Mouse (Mus musculus): ENCODE measurements around the gene Etnk1. TPM values are rescaled to one million over a fixed set of nuclear protein-coding genes. Genes with fewer than 3 reads are reported as not detected.
"Not testable (repeated sequence)": the region's sequence is repeated elsewhere in the genome, so short reads cannot be mapped to it uniquely, and the experiment has no call there.

Etnk1 gene
- polyA plus RNA-seq, 1 experiment from 2014 or later: 17.2 TPM

GRCm38 (mm10) chr6:143165404-143166257 is 1.4 kb upstream of the Etnk1 start:
- WGBS: 63% methylated on average over 15 of the region's 15 CpGs
- no peaks in the 10 kb centered on the region for H3K9me3 ChIP-seq
- peaks cover 12% of the 10 kb centered on the region; the same call in 1 of the 2 replicates for H3K4me1 ChIP-seq
- no peak overlapping the region for H3K9ac ChIP-seq
- 0 out of 2 replicates have a peak overlapping the region, but pooled peaks have one; percentile 90 for H3K27ac ChIP-seq
- H3K4me2 ChIP-seq: peak overlapping the region; percentile 83
- no peaks in the 10 kb centered on the region for H3K36me3 ChIP-seq
- H3K4me3 ChIP-seq (replicated peaks): peak overlapping the region; percentile 91; the same call in 1 of the 2 replicates
- no peak for ATAC-seq (ENCODE audit: insufficient read depth, low FRiP score, low read depth)
- no peaks in the 10 kb centered on the region for H3K27me3 ChIP-seq (replicated peaks)

GRCm38 (mm10) chr6:143167409-143167919 is 443 bp downstream of the Etnk1 start:
- H3K27me3 ChIP-seq (replicated peaks): no peaks in the 10 kb centered on the region
- WGBS: under 1% methylated on average over 60 of the region's 60 CpGs
- peak overlapping the region; percentile 83 for H3K4me2 ChIP-seq
- H3K27ac ChIP-seq: peak overlapping the region; percentile 90
- peaks cover 12% of the 10 kb centered on the region; the same call in 1 of the 2 replicates for H3K4me1 ChIP-seq
- 0 out of 2 replicates have a peak, but pooled peaks cover 4% of the 10 kb centered on the region for H3K36me3 ChIP-seq
- ATAC-seq (ENCODE audit: insufficient read depth, low FRiP score, low read depth): peak; percentile 26
- H3K9ac ChIP-seq: peak overlapping the region; percentile 85
- H3K4me3 ChIP-seq (replicated peaks): peak overlapping the region; percentile 91
- no peaks in the 10 kb centered on the region for H3K9me3 ChIP-seq

GRCm38 (mm10) chr6:143167981-143168674 is 1.1 kb downstream of the Etnk1 start:
- Histone ChIP-seq H3K9ac (peak overlapping the region; percentile 85), H3K4me1 (peaks cover 12% of the 10 kb centered on the region; the same call in 1 of the 2 replicates), H3K36me3 (0 out of 2 replicates have a peak, but pooled peaks cover 6% of the 10 kb centered on the region), H3K9me3 (no peaks in the 10 kb centered on the region), H3K4me3 (replicated peaks) (peak overlapping the region; percentile 91), H3K27ac (peak overlapping the region; percentile 90; the same call in 1 of the 2 replicates), H3K4me2 (peak overlapping the region; percentile 83), H3K27me3 (replicated peaks) (no peaks in the 10 kb centered on the region)
- WGBS: 25% methylated on average over 6 of the region's 6 CpGs
- ATAC-seq (ENCODE audit: insufficient read depth, low FRiP score, low read depth): no peak

GRCm38 (mm10) chr6:143169385-143169784 is 2.4 kb downstream of the Etnk1 start:
- H3K9me3 ChIP-seq: no peaks in the 10 kb centered on the region
- H3K9ac ChIP-seq: no peak overlapping the region
- H3K4me3 ChIP-seq (replicated peaks): no peak overlapping the region; the same call in 1 of the 2 replicates
- H3K36me3 ChIP-seq: 0 out of 2 replicates have a peak, but pooled peaks cover 6% of the 10 kb centered on the region
- ATAC-seq (ENCODE audit: insufficient read depth, low FRiP score, low read depth): no peak
- 0 out of 2 replicates have a peak overlapping the region, but pooled peaks have one; percentile 83 for H3K4me2 ChIP-seq
- H3K27me3 ChIP-seq (replicated peaks): no peaks in the 10 kb centered on the region
- no peak overlapping the region for H3K27ac ChIP-seq
- peaks cover 12% of the 10 kb centered on the region; the same call in 1 of the 2 replicates for H3K4me1 ChIP-seq
- WGBS: 76% methylated on average over 4 of the region's 4 CpGs

- Histone ChIP-seq H3K4me3 (replicated peaks) (no peak overlapping the region), H3K9ac (no peak overlapping the region), H3K9me3 (no peaks in the 10 kb centered on the region), H3K36me3 (0 out of 2 replicates have a peak, but pooled peaks cover 6% of the 10 kb centered on the region), H3K27me3 (replicated peaks) (no peaks in the 10 kb centered on the region), H3K4me1 (peaks cover 12% of the 10 kb centered on the region; the same call in 1 of the 2 replicates), H3K4me2 (no peak overlapping the region), H3K27ac (no peak overlapping the region)
- no peak for ATAC-seq (ENCODE audit: insufficient read depth, low FRiP score, low read depth)
- WGBS: 77% methylated on average over 4 of the region's 4 CpGs
These were observed 3.3 kb downstream of the Etnk1 start for GRCm38 (mm10) chr6:143170166-143170960.

- Histone ChIP-seq H3K27me3 (replicated peaks) (no peaks in the 10 kb centered on the region), H3K4me2 (no peak overlapping the region), H3K9me3 (no peaks in the 10 kb centered on the region), H3K4me3 (replicated peaks) (no peak overlapping the region), H3K4me1 (peaks cover 10% of the 10 kb centered on the region; the same call in 1 of the 2 replicates), H3K9ac (no peak overlapping the region), H3K27ac (no peak overlapping the region), H3K36me3 (0 out of 2 replicates have a peak, but pooled peaks cover 6% of the 10 kb centered on the region)
- WGBS: 91% methylated on average over 8 of the region's 8 CpGs
- ATAC-seq (ENCODE audit: insufficient read depth, low FRiP score, low read depth): no peak
These were observed 4.0 kb downstream of the Etnk1 start for GRCm38 (mm10) chr6:143171066-143171465.

- Histone ChIP-seq H3K9me3 (no peaks in the 10 kb centered on the region), H3K27me3 (replicated peaks) (no peaks in the 10 kb centered on the region), H3K4me3 (replicated peaks) (no peak overlapping the region), H3K27ac (no peak overlapping the region), H3K36me3 (0 out of 2 replicates have a peak, but pooled peaks cover 6% of the 10 kb centered on the region), H3K4me2 (no peak overlapping the region), H3K4me1 (peaks cover 8% of the 10 kb centered on the region; the same call in 1 of the 2 replicates), H3K9ac (no peak overlapping the region)
- 74% methylated on average over 11 of the region's 11 CpGs for WGBS
- ATAC-seq (ENCODE audit: insufficient read depth, low FRiP score, low read depth): no peak
These were observed 4.9 kb downstream of the Etnk1 start for GRCm38 (mm10) chr6:143171781-143172465.

GRCm38 (mm10) chr6:143172683-143173082 is 5.7 kb downstream of the Etnk1 start:
- not testable (repeated sequence) for H3K27ac ChIP-seq; H3K36me3 ChIP-seq; H3K27me3 ChIP-seq (replicated peaks); H3K9me3 ChIP-seq; H3K4me2 ChIP-seq; H3K4me3 ChIP-seq (replicated peaks); ATAC-seq (ENCODE audit: insufficient read depth, low FRiP score, low read depth); H3K9ac ChIP-seq; H3K4me1 ChIP-seq
- WGBS: 94% methylated on average over 4 of the region's 4 CpGs

- Histone ChIP-seq H3K4me2 (no peak overlapping the region), H3K4me1 (peaks cover 4% of the 10 kb centered on the region; the same call in 1 of the 2 replicates), H3K9ac (no peak overlapping the region), H3K27me3 (replicated peaks) (no peaks in the 10 kb centered on the region), H3K36me3 (0 out of 2 replicates have a peak, but pooled peaks cover 6% of the 10 kb centered on the region), H3K27ac (no peak overlapping the region), H3K9me3 (no peaks in the 10 kb centered on the region), H3K4me3 (replicated peaks) (no peak overlapping the region)
- 100% methylated on average over 4 of the region's 4 CpGs for WGBS
- ATAC-seq (ENCODE audit: insufficient read depth, low FRiP score, low read depth): no peak
These were observed 7.2 kb downstream of the Etnk1 start for GRCm38 (mm10) chr6:143174226-143174625.

- H3K4me1 ChIP-seq: no peaks in the 10 kb centered on the region; the same call in 1 of the 2 replicates
- 0 out of 2 replicates have a peak, but pooled peaks cover 6% of the 10 kb centered on the region for H3K36me3 ChIP-seq
- no peak overlapping the region for H3K27ac ChIP-seq
- H3K4me2 ChIP-seq: no peak overlapping the region
- no peak overlapping the region for H3K9ac ChIP-seq
- no peaks in the 10 kb centered on the region for H3K27me3 ChIP-seq (replicated peaks)
- 37% methylated on average over 3 of the region's 3 CpGs for WGBS
- no peak for ATAC-seq (ENCODE audit: insufficient read depth, low FRiP score, low read depth)
- H3K9me3 ChIP-seq: no peaks in the 10 kb centered on the region
- H3K4me3 ChIP-seq (replicated peaks): no peak overlapping the region
These were observed 8.1 kb downstream of the Etnk1 start for GRCm38 (mm10) chr6:143174906-143175656.

Measured in stomach, embryonic 15.5 days (tissue).